Mouse (Mus musculus) cerebellum, postnatal 10 days (tissue): Measurements from ENCODE around the gene Ascl5.
A peak's percentile ranks its signal among the peaks of the same experiment; 100 is the strongest.

Experiments
- DNase-seq, 2 experiments: peaks; one replicate each; pipeline ENCODE4 v3.0.0; 2021; ENCODE audit warnings: mixed read lengths in 2 of 2

Ascl5 gene

DNA sequence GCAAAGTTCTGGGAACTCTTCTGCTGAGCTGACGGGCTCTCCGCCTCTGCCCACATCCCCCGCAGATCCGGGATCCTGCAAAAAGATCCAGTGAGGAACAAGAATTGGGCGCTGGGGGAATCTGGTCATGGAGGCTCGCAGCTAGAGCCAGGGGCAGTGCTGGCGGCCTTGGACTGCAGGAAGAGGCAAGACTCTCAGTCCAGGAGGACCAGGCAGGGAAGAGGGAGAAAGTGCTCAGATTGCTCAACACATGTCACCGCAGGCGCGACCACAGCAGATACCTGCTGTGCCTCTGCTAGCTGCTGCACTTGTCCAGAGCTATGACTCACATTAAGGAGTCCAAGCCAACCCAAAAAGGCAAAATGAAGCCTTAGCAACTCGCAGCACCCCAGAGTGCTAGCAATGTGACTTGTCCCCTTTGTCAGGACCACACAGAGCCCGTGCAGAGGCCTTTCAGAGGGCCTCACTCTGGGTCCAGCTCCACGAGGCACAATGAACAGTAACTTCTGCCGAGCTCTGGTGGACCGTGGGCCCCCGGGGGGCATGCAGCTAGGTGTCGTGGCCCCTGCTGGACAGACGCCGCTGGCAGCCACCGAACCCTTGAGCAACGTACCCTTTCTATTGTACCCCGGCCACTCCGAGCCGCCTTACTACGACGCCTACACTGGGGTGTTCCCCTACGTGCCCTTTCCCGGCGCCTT, at the start of gene Ascl5:
TSS of gene Ascl5 (plus strand) at position 493 of the 701 bp plus-strand sequence.
- DNase-seq: no peak

GRCm38 (mm10) chr1:136001438-136001837, 49.2 kb upstream of the Ascl5 start:
- DNase-seq: no peak

GRCm38 (mm10) chr1:136006292-136006748, 44.3 kb upstream of the Ascl5 start, which contains the start of gene Igfn1:
Gene Igfn1 (minus strand): TSS chr1:136006342.
- DNase-seq: no peak

DNA sequence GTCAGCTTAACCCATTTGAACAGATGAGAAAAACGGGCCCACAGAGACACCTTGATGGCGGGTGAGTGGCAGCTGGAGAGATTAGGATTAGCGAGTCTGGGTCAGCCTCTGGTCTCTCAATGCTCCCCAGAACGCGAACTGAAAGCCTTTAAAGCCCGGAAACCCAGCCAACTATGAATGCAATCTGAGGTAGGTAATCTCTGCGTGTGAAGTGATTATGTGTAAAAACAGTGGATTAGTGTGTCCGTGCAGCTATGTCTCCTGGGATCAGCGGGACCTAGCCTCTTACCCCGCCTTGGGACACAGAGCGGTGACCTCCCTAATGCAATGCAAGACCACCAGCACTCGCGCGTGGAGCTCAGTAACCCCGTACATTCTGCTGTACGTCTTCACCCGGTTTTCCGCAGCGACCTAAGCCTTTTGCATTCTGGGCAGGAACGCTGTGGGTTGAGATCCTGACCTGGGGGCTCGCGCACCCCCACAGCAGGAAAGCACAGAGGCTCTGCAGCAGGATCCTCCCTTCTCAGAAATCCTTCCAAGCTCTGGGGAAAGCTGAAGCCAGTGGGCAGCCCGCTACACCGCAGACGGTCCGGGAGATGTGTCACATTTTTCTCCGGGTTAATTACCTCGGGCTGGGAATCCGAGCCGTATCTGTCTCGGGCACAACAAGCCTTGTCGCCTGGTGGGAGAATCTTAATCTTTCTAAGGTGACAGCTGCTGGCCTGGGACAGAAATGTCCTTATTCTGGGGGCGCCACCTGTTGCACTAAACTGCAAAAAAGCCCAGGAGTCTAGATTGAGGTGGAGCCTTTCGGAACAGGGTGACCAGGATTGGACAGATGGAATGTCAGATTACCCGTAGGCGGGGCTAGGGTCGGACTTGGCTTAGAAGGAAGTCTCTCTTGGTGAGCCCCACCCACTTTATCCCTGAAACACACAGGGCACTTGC, 43.1 kb upstream of the Ascl5 start, which contains the start of gene Tmem9:
TSS of gene Tmem9 (plus strand) at position 940 of the 948 bp plus-strand sequence.
- DNase-seq: peak; percentile 78 to 79

DNA sequence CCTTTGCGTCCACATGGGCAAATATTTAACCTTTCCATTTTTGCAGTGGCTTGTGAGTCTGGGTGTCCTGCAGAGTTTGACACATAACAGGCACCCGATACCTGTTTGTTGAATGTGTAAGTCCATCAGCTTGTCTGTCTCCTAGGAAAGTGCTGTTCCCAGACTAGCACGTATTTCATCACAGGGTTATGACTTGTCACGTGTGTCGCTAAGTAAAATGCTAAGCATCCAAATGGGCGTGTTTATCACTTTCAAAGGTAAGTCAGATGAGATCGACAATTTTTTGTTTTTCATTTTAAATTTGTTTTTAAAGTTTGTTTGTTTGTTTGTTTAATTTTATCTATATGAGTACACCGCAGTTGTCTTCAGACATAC, 42.5 kb upstream of the Ascl5 start:
- DNase-seq: no peak

DNA sequence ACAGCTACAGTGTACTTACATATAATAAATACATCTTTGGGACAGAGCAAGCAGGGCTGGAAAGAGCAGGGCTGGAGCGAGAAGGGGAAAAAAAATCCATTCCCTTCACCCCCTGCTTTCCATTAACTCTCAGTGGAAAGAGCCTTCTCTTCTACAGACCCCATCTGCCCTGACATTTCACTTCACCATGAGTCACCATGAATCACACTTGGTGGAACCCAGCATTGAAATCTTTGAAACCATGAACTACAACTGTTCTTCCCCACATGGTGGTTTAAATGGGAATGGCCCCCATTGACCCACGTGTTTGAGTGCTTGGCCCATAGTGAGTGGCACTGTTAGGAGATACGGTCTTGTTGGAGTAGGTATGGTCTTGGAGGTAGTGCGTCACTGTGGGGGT, 40.4 kb upstream of the Ascl5 start:
- no peak for DNase-seq

- no peak for DNase-seq
Observed at GRCm38 (mm10) chr1:136013513-136013912, 37.1 kb upstream of the Ascl5 start.

DNA sequence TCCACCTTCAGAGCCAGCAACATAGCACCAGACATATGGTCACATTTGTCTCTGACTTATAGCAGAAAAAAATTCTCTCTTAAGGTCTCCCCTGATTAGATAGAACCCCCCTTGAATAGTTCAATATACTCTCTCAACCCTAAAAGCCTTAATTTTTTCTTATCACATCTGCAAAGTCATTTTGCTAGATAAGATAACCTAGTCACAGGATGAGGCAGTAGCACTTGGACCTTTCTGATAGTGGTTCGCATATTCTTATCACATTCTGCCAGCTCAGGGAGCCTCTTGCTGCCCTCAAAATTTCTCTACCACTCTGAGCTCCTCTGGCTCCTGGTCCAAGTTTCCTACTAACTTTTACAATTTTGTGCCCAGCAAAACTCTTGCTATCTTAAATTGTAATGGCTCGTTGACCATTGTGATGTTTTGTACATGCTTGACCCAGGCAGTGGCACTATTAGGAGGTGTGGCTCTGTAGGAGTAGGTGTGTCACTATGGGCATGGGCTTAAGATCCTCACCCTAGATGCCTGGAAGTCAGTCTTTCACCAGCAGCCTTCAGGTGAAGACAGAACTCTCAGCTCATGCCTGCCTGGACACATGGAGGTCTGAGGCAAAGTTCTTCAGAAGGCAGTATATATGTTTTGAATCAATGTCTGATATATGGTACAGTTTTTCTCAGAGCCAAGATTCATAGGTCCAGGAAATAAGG, 35.7 kb upstream of the Ascl5 start:
- no peak for DNase-seq

- DNase-seq: no peak
Observed at GRCm38 (mm10) chr1:136017307-136017706, 33.3 kb upstream of the Ascl5 start.

DNA sequence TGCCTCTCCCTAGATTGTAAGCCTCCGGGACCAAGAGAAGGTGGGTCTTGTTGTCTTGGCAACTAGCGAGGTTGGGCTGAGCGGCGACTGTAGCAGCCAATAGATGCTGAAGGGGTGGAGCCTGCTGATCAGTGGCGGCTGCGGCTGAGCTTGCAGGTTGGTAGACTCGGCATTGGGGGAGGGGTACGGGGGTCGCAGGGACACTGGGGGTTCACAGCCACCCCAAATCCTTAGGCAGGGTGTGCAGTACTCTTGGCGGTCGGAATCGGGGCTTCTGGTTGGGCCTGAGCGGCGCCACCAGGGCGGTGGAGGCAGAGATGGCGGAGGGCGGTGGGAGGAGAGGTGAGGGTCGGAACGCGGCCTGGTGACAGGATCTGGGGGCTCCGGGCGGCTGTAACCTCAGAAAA, 32.7 kb upstream of the Ascl5 start:
- DNase-seq: peak; percentile 98

DNA sequence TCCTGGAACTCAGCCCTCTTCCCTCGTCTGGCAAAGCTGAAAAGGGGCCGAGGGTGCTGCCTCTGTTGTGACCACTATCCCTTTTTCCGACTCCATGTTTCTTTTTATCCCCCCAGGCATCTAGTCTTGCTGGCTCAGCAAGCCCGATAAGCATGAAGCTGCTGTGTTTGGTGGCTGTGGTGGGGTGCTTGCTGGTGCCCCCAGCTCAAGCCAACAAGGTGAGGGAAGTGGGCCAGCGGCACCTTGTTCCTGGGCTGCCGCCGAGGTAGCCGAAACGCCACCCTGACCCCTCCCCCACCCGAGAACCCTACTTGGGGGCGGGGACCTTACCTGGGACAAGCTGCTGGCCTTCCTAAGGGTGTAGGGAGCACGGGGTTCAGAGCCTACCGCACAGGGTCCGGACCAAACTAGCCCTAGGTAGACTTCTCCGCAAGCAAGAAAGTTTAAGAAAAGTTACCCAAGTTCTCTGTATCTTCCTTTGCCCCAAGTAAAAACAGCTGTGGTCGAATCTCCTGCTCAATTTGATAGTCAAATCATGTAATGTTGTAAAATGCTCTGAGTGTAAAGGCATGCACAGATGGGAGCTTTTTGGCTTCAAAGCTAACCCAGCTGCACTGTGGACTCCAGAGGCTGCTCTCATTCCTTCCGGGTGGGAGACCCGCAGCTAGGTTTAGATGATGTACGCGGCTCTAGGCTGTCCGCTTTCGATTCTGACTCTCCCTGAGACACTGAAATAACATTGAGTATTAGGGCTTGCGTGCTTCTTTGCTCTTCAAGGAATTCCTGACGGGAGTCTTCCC, 32.0 kb upstream of the Ascl5 start:
- peak; percentile 64 to 70 for DNase-seq

GRCm38 (mm10) chr1:136030201-136030600, 20.4 kb upstream of the Ascl5 start:
- DNase-seq: peak in 1 of 2 experiments; percentile 1

DNA sequence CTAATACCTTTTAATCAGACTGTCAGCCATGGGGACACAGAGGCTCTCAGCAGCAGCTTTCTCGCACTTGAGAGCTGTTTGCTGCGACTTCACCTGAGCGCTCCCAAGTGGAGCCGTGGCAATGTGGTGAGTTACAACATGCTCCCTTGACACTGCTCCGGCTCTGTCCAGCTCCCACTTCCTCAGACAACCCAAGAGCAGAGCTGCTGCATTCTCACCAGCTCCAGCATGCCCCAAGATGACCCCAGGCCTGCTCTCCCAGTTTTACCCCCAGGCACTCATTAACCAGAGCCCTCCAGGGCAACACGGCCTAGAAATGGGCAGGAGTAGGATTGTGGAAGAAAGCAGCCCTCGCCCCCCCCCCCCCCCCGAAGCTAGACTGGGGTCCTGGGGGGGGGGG, 18.9 kb upstream of the Ascl5 start:
- DNase-seq: no peak

DNA sequence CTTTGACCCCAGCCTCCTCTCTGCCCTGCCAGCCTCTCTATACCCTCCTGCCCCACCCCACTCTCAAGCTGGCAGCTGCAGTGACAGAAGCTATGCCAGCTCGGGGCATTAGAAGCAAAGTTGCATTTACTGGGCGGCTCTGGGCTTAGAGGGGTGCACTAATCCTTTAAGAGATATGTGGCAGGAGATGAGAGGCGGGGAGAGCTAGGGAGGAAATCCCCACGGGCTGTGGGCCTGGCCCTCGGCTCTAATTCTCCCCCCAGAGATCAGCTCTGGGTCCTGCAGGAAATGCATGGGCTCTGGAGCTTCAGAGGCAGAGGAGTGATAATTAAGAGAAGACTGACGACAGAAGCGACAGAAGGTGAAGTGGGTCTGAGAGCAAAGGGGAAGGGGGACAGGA, 17.6 kb upstream of the Ascl5 start:
- no peak for DNase-seq

DNA sequence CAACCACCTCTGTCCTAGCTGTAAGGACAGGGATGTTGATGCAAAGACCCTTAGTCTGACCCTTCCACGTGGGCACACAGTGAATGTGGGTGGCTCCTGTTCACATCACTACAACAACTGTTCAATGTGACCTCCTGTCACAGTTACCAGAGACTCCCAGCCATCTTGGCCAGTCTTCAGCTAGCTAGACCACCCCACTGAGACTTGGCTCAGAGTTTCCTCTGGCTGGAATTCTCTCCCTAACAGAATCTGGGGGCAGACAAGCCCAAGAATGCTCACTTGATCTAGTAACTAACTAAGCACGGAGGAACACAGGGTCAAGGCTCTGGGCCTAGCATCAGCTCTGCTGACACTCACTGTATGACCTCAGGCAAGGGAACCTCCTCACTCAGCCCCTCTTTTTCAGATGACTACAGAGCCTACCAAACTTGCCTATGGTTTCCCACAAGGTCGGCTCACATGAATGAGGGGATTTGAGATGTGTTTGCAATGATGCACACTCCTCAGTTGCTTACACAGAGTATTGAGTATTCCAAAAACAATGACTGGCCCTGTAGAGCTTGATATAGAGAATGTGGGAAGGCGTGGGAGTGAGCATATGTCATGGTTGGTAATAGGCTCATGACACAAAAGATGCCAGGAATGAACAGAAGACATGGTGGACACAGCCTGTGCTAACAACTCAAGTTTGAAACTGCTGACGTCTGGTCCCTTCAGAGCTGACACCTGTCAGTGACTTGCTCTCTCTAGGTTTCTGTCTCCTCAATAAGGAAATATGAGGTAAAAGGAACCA, 11.7 kb upstream of the Ascl5 start:
- DNase-seq: peak; percentile 77 to 82

GRCm38 (mm10) chr1:136040452-136040851, 10.2 kb upstream of the Ascl5 start:
- no peak for DNase-seq

- peak; percentile 52 to 57 for DNase-seq
Observed at GRCm38 (mm10) chr1:136040874-136041273, 9.7 kb upstream of the Ascl5 start.

DNA sequence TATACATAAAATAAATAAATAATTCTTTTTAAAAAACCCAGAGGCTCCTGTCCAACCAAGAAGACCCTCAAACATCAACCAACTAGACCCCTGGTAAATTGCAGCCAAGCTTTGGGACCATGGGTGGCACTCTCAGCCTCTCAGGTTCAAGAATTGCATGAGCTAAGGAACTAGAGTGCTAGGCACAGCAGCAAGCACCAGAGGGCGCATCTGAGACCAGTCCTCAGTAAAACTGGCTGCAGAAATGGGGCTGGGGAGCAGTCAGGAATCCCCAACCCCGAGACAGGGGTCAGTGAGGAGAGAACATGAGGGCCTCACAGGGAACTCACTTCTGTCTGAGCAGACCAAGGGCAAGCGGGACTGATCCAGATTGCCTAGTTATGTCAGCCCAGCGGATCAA, 4.8 kb upstream of the Ascl5 start:
- peak; percentile 85 to 88 for DNase-seq

- DNase-seq: peak; percentile 56 to 63
Observed at GRCm38 (mm10) chr1:136047432-136047831, 3.2 kb upstream of the Ascl5 start.

DNA sequence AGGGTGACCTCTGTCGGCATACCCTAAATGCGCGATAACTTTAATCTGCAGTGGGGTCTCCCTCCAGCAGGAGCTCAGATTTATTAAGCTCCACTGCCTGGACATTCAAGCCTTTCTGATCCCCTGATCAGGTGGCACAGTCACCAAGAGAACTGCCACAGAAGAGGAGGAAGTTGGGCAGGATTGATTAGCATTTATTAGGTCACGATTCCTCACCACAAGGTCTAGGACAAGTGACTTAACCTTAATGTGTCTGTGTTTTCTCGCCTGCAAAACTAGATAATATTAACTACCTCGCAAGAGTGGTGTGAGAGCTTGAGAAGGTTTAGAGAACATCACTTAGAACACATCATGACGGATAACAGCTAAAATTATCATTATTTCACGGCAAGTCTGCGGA, 2.7 kb upstream of the Ascl5 start:
- DNase-seq: no peak

- DNase-seq: peak; percentile 48 to 52
Observed at GRCm38 (mm10) chr1:136051013-136051315, 360 bp downstream of the Ascl5 start.
